Mouse (Mus musculus) forebrain, postnatal 0 days (tissue): ENCODE measurements at regions not wholly inside any gene's neighbourhood (a gene's known extent, or its start where the extent isn't known, plus 50 kb on each side); places are given as distances from the start of the nearest gene placed in this dataset.

ENCODE experiments used
- ATAC-seq: fragments of 200-750 bp; cut with Nextera tagmentation; 2 replicates; pipeline ENCODE4 v1.8.0; 2017; ENCODE audit warnings: mild to moderate bottlenecking, moderate library complexity
- DNase-seq: peaks from one replicate; pipeline ENCODE4 v3.0.0-alpha.2; 2015
- H3K27ac ChIP-seq: fragments of 300-500 bp; sonication (generic); 2 replicates; pipeline ENCODE4 v1.5.1; 2014; ENCODE audit warnings: low read depth, mild to moderate bottlenecking, antibody characterized with exemption, low read length, moderate library complexity, mixed read lengths
- H3K27me3 ChIP-seq: fragments of 300-500 bp; sonication (generic); 2 replicates; pipeline ENCODE4 v1.6.1; 2014; ENCODE audit warnings: mild to moderate bottlenecking, low read length, mixed read lengths; ENCODE audit not compliant: insufficient read depth
- H3K36me3 ChIP-seq: fragments of 300-500 bp; sonication (generic); 2 replicates; pipeline ENCODE4 v1.6.1; 2014; ENCODE audit warnings: mild to moderate bottlenecking, moderate library complexity; ENCODE audit not compliant: insufficient read depth
- H3K4me1 ChIP-seq: fragments of 300-500 bp; sonication (generic); 2 replicates; pipeline ENCODE4 v1.6.1; 2014; ENCODE audit warnings: antibody characterized with exemption; ENCODE audit not compliant: insufficient read depth
- H3K4me2 ChIP-seq: fragments of 300-500 bp; sonication (generic); 2 replicates; pipeline ENCODE4 v1.6.1; 2014; ENCODE audit warnings: low read depth, mild to moderate bottlenecking, moderate library complexity
- H3K4me3 ChIP-seq: fragments of 300-500 bp; sonication (generic); 2 replicates; pipeline ENCODE4 v1.5.1; 2014; ENCODE audit warnings: low read depth, low read length, mixed read lengths
- H3K9ac ChIP-seq: fragments of 300-500 bp; sonication (generic); 2 replicates; pipeline ENCODE4 v1.6.1; 2014; ENCODE audit warnings: mild to moderate bottlenecking
- H3K9me3 ChIP-seq: fragments of 300-500 bp; sonication (generic); 2 replicates; pipeline ENCODE4 v1.6.1; 2016; ENCODE audit warnings: low read length
- CTCF ChIP-seq: sonication (generic); IDR thresholded peaks from 2 replicates; pipeline ENCODE4 v1.5.1; 2016; ENCODE audit warnings: antibody characterized with exemption, control low read depth, low read depth
- WGBS: fragments of 180-500 bp; shearing (Covaris S2); extraction: QIAGEN DNeasy Blood & Tissue Kit; methylation state at CpG from one replicate; pipeline ENCODE4 v1.1.7; 2014; 5-methylcytosine and 5-hydroxymethylcytosine counted together

DNA sequence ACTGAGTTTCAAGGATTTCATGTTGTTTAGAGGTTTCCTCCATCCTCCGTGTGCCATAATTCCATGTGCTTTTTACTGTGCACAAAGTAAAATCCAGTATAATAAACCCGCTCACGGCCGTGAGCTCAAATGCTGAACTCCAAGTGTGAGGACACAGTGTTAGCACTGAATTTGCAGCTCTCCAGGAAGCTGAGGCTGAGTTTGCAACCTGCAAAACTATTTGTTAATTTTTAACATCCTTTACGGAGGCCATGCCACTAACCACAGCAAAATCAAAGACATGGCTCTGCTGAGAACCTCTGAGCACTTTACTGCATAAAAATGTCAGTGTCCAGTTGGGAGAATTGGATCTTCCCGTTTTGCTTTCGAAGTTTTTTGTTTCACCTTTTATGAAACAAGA, 377.6 kb upstream of the Ctso start:
- 64% methylated on average over 7 of the region's 7 CpGs for WGBS
- H3K4me1 ChIP-seq: no peaks in the 10 kb centered on the region
- H3K36me3 ChIP-seq: no peaks in the 10 kb centered on the region
- H3K27me3 ChIP-seq: no peaks in the 10 kb centered on the region
- H3K9me3 ChIP-seq: no peaks in the 10 kb centered on the region
- H3K4me3 ChIP-seq: no peak overlapping the region
- no peak overlapping the region for H3K4me2 ChIP-seq
- H3K27ac ChIP-seq: no peak overlapping the region
- no peak overlapping the region for H3K9ac ChIP-seq
- no peak for TF ChIP-seq CTCF
- ATAC-seq (no peak), DNase-seq (no peak)

DNA sequence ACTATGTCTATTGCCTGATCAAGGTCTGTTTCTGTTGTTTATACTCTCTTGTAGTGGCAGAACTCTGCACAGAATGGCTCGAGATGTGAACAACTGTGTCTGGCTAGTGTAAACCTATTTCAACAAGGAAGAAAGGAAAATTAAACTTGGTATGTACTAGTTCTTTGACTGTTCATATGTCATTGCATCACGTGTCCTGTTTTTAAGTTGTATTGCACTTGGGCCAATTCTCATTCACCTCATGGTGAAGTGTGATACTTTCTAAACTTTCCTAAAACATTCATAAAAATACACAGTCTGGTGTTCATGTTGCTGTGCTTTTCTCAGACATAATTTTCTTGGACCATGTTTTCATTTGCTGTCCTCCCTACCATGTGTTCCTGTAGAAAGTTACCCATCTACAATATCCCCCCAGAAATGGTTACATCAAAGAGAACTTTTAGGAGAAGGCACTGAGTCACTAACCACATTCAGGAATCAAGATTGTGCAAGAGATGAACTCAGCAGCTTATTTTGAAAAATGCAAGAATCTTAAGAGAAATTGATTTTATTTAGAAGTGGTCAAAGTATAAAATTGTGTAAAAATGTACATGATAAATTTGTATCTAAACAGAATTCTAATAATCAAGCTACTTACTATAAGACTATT, 369.7 kb upstream of the Ctso start:
- H3K4me1 ChIP-seq: no peaks in the 10 kb centered on the region
- no peak overlapping the region for H3K27ac ChIP-seq
- H3K9ac ChIP-seq: no peak overlapping the region
- H3K27me3 ChIP-seq: no peaks in the 10 kb centered on the region
- 91% methylated on average over 2 of the region's 2 CpGs for WGBS
- DNase-seq (no peak), ATAC-seq (no peak)
- H3K4me3 ChIP-seq: no peak overlapping the region
- no peaks in the 10 kb centered on the region for H3K9me3 ChIP-seq
- no peak overlapping the region for H3K4me2 ChIP-seq
- H3K36me3 ChIP-seq: no peaks in the 10 kb centered on the region
- no peak for TF ChIP-seq CTCF

DNA sequence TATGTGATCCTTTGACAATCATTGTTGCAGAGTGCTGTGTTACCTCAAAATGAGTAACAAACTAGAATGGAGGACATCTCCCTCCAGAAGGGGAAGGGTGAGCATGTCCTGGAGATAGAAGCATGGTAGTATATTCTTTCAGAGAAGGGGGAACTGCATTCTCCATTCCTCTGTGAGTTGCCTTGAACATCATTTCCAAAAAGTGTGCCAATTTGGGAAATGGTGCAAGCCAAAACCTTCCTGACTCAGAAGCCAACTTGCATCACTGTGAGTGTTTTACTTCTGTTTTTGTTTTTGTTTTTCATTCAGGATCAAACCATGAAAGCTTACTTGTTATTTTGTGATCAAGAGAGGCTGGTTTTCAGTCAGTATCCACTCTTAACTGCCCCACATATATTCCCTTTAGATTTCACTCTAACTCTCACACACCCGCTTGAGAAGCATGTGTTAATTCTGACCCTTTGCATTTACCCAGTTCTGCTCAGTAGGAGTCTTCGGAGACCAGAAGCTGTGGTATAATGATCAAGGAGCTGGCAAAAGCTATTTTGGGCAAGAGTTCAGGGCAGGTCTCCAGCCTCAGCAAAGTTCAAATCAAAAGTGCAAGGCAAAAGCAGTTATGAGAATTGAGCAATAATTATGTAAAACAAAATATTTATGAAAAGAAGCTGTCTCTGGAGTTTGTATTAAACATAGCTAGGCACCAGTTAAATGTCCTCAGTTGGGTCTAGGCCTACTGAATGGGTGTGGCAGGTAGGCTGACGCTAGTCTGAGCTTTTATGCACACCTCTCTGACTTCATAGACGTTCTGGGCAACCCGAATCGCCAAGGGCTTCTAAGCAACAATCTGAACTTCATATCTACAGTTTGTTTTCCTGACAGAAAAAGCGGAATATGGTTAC, 368.3 kb upstream of the Ctso start:
- WGBS: 85% methylated on average over 7 of the region's 7 CpGs
- Histone ChIP-seq H3K9me3 (no peaks in the 10 kb centered on the region), H3K4me2 (no peak overlapping the region), H3K9ac (no peak overlapping the region), H3K4me3 (no peak overlapping the region), H3K27ac (no peak overlapping the region), H3K36me3 (no peaks in the 10 kb centered on the region), H3K27me3 (no peaks in the 10 kb centered on the region), H3K4me1 (no peaks in the 10 kb centered on the region)
- DNase-seq (no peak), ATAC-seq (no peak)
- no peak for TF ChIP-seq CTCF

DNA sequence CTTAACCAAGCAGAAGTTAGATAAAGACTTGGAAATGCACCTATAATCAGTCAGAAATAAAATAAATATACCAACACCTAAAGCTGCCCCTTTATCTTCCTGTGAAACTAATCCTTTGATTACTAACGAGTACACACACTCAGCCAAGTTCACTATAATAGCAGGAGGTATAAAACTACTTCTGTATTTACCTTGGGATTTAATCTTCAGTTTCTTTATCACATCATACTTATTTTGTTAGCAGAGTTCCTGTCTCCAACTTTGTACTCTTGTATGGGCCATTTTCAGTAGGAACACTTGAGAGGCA, 367.7 kb upstream of the Ctso start:
- Histone ChIP-seq H3K9me3 (no peaks in the 10 kb centered on the region), H3K27me3 (no peaks in the 10 kb centered on the region), H3K27ac (no peak overlapping the region), H3K4me2 (no peak overlapping the region), H3K9ac (no peak overlapping the region), H3K4me1 (no peaks in the 10 kb centered on the region), H3K36me3 (no peaks in the 10 kb centered on the region), H3K4me3 (no peak overlapping the region)
- TF ChIP-seq CTCF: no peak
- DNase-seq (no peak), ATAC-seq (no peak)
- 49% methylated on average over 1 of the region's 1 CpGs for WGBS

DNA sequence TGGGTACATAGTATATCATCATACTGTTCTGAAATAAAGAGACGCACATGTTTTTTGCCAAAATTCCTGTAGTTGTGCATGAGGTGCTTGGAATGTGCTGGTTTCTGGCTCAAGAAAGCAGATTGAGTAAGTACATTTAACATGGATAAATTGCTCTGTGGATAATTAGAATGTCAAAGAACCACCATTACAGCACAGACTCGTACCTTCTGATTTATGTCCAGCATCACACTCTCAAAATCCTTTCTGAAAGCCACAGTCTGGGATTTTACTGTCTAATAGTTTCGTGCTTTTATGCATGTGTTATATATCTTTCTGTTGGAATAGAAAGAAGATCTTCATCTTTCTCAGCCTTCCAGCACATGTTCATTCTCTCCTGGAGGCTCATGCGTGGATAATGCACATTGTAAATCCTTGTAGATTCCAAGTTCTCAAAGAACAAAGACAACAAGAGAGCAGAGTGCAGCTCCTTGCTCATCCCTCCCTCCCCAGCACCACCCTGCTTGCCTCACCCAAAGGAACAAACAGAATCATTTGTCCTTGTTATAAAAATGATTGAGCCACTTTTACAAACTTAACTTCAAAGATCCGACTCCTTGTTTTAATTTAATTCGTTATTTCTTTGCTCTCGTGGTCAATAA, 348.9 kb upstream of the Ctso start:
- no peak for TF ChIP-seq CTCF
- Histone ChIP-seq H3K4me3 (no peak overlapping the region), H3K4me2 (no peak overlapping the region), H3K9ac (no peak overlapping the region), H3K27ac (no peak overlapping the region), H3K36me3 (no peaks in the 10 kb centered on the region), H3K4me1 (no peaks in the 10 kb centered on the region), H3K27me3 (no peaks in the 10 kb centered on the region), H3K9me3 (0 out of 2 replicates have a peak, but pooled peaks cover 3% of the 10 kb centered on the region)
- 77% methylated on average over 7 of the region's 7 CpGs for WGBS
- ATAC-seq: no peak
- DNase-seq: no peak

DNA sequence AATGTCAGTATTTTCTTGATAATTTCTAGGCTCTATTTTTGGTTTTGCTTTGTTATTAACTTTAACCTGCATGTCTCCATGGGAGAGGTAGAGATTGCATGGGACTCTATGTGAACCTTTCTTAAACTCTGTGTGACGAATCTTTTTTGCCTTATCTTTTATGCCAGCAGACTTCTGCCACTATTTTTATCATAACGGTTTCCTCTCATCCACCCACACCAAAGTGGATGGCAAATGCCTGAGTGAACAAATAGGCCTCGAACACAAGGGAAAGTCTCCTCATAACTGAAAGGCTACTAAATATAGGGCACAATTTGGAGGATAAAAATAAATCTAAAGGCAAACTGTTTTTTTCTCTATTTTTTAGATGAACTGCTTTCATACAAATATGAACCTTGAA, 343.3 kb upstream of the Ctso start:
- Histone ChIP-seq H3K27ac (no peak overlapping the region), H3K4me3 (no peak overlapping the region), H3K27me3 (no peaks in the 10 kb centered on the region), H3K4me2 (no peak overlapping the region), H3K9me3 (0 out of 2 replicates have a peak, but pooled peaks cover 3% of the 10 kb centered on the region), H3K36me3 (no peaks in the 10 kb centered on the region), H3K4me1 (no peaks in the 10 kb centered on the region), H3K9ac (no peak overlapping the region)
- WGBS: 73% methylated on average over 3 of the region's 3 CpGs
- ATAC-seq: no peak
- no peak for DNase-seq
- TF ChIP-seq CTCF: no peak

DNA sequence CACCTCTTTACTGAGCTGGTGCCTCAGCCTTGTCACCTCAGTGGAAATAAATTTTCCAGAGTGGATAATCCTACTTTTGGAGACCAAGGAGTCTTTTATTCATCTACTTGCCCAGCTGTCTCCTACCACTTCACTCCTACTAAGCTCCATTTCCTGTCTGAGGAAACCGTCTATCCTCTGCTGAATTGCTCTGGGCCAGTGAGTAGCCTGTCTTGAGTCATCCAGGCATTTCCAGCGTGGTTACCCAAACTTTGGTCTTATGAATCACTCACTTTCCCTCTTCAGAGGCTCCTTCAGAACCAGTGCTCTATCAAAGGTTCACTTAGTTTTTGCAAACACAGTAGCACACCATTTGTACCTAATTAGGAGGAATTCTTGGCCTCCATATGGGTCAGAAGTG, 303.2 kb upstream of the Ctso start:
- DNase-seq: no peak
- H3K4me3 ChIP-seq: no peak overlapping the region
- ATAC-seq: no peak
- no peak overlapping the region for H3K27ac ChIP-seq
- H3K36me3 ChIP-seq: no peaks in the 10 kb centered on the region
- H3K9ac ChIP-seq: no peak overlapping the region
- no peak overlapping the region for H3K4me2 ChIP-seq
- no peaks in the 10 kb centered on the region for H3K4me1 ChIP-seq
- H3K27me3 ChIP-seq: no peaks in the 10 kb centered on the region
- 61% methylated on average over 2 of the region's 2 CpGs for WGBS
- TF ChIP-seq CTCF: no peak
- no peaks in the 10 kb centered on the region for H3K9me3 ChIP-seq
